Mouse (Mus musculus) heart, adult 10 weeks (tissue): ENCODE measurements around the gene Gpr143. TPM values are rescaled to one million over a fixed set of nuclear protein-coding genes. Genes with fewer than 3 reads are reported as not detected.

Source experiments
- polyA plus RNA-seq: library from polyadenylated mRNA; stranded (reverse); fragments of 350-450 nt; fragmentation: Illumina TruSeq; extraction: RNeasy Lipid Tissue Mini Kit (QIAGEN cat#74804); gene quantifications from one replicate; pipeline ENCODE4 v1.2.3, GENCODE M21; 2014; ENCODE audit warnings: low read depth, low replicate concordance

The Gpr143 gene
- not detected for polyA plus RNA-seq

GRCm38 (mm10) chrX:152781720-152782403, at the start of gene Gpr143:
Gene Gpr143, plus strand, starts transcription at chrX:152781921.

GRCm38 (mm10) chrX:152768891-152769599, 12.7 kb upstream of the Gpr143 start, which contains the start of gene Shroom2:
Gene Shroom2, minus strand, starts transcription at chrX:152769465.

Other genes with a start within 250 kb of the Gpr143 start
- gene Cldn34a, start 218.6 kb upstream of the Gpr143 start, polyA plus RNA-seq, result not detected
- 2.4 TPM for gene Shroom2, start 12.5 kb upstream of the Gpr143 start, polyA plus RNA-seq
- not detected for gene Usp51, start 224.5 kb downstream of the Gpr143 start, polyA plus RNA-seq